Mouse (Mus musculus): ENCODE data around the gene Gatad2b. TPM values are rescaled to one million over a fixed set of nuclear protein-coding genes. Genes with fewer than 3 reads are reported as not detected.
A peak's percentile ranks its signal among the peaks of the same experiment; 100 is the strongest.

Gene Gatad2b
- polyA plus RNA-seq, 1 experiment from 2014 or later, result 10.8 TPM

DNA sequence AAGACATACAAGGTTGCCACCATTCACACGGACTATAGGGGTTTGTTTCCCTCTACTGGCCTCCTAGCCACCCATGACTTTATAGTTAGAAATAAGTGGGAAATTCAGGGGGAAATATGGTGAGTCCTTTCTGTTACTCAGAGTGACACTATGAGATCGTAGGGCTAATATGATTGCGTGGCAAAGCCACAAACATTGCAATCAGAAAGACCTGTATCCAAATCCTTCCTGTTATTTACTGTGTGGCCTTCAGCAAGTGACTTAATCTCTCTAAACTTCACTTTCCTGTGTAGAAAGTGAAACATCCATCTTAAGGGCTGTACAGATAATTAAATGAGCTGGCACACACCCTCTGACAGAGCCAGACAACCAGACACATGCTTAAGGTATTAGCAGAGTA is 115.7 kb downstream of the Gatad2b start:
- Histone ChIP-seq H3K9ac (no peak overlapping the region), H3K4me3 (replicated peaks) (no peak overlapping the region), H3K4me2 (no peak overlapping the region), H3K27me3 (replicated peaks) (no peaks in the 10 kb centered on the region), H3K36me3 (peaks cover 55% of the 10 kb centered on the region), H3K9me3 (no peaks in the 10 kb centered on the region), H3K27ac (no peak overlapping the region), H3K4me1 (no peaks in the 10 kb centered on the region)
- ATAC-seq (ENCODE audit: insufficient read depth, low FRiP score, low read depth), result no peak
- WGBS, result 88% methylated on average over 3 of the region's 3 CpGs

GRCm38 (mm10) chr3:90412312-90413010 is 119.5 kb downstream of the Gatad2b start:
- H3K27ac ChIP-seq, result no peak overlapping the region
- H3K4me2 ChIP-seq, result no peak overlapping the region
- peaks cover 46% of the 10 kb centered on the region for H3K36me3 ChIP-seq
- no peaks in the 10 kb centered on the region for H3K4me1 ChIP-seq
- H3K27me3 ChIP-seq (replicated peaks), result no peaks in the 10 kb centered on the region
- H3K4me3 ChIP-seq (replicated peaks), result no peak overlapping the region
- 45% methylated on average over 5 of the region's 5 CpGs for WGBS
- H3K9ac ChIP-seq, result no peak overlapping the region
- no peaks in the 10 kb centered on the region for H3K9me3 ChIP-seq
- ATAC-seq (ENCODE audit: insufficient read depth, low FRiP score, low read depth), result peak; percentile 60; the same call in 1 of the 2 replicates

DNA sequence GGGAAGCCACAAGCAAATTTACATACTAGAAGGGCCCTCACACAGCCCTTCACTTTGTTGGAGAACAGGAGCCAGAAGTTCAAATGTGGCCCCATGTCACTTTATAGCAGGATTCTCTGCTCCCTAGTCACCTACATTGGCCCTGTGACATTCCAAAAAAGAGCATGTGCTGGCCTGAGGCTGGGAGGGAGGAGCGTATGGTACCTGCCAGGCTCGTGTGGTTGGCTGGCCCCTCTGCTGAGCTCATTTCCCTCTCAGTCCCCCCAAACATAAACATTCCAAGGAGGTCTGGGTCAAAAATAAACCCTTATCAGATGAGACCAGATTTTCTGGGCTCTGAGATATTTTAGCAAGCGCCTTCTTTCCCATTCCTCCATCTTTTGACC is 120.0 kb downstream of the Gatad2b start:
- Histone ChIP-seq H3K4me2 (no peak overlapping the region), H3K27ac (no peak overlapping the region), H3K9ac (no peak overlapping the region), H3K4me1 (no peaks in the 10 kb centered on the region), H3K4me3 (replicated peaks) (no peak overlapping the region), H3K9me3 (no peaks in the 10 kb centered on the region), H3K27me3 (replicated peaks) (no peaks in the 10 kb centered on the region), H3K36me3 (peaks cover 46% of the 10 kb centered on the region)
- 44% methylated on average over 3 of the region's 3 CpGs for WGBS
- ATAC-seq (ENCODE audit: insufficient read depth, low FRiP score, low read depth), result no peak; the same call in 1 of the 2 replicates

Small RNA genes within 50 kb of the gene (microRNA-seq; reads per million reads assigned to microRNA genes)
- not detected for gene Mir7012

Other genes starting within 250 kb of the Gatad2b start
- 163 and 166 TPM in 2 replicates for gene 4933434E20Rik, start 241.5 kb upstream of the Gatad2b start, polyA plus RNA-seq (2015; fragmentation: Nextera tagmentation; extraction: Ambion mirVana)
- gene Ubap2l, start 240.6 kb upstream of the Gatad2b start, polyA plus RNA-seq (2015; fragmentation: Nextera tagmentation; extraction: Ambion mirVana), result 170 and 189 TPM in 2 replicates
- gene Tpm3, start 220.5 kb upstream of the Gatad2b start, polyA plus RNA-seq (2015; fragmentation: Nextera tagmentation; extraction: Ambion mirVana), result 505 and 543 TPM in 2 replicates
- gene Nup210l, start 189.0 kb upstream of the Gatad2b start, polyA plus RNA-seq (2015; fragmentation: Nextera tagmentation; extraction: Ambion mirVana), result 0.19 and 0.27 TPM in 2 replicates
- gene Rps27, start 79.5 kb upstream of the Gatad2b start, polyA plus RNA-seq (2015; fragmentation: Nextera tagmentation; extraction: Ambion mirVana), result 1,026 and 1,361 TPM in 2 replicates
- gene Rab13, start 79.5 kb upstream of the Gatad2b start, polyA plus RNA-seq (2015; fragmentation: Nextera tagmentation; extraction: Ambion mirVana), result 30.9 and 31.0 TPM in 2 replicates
- 109 and 115 TPM in 2 replicates for gene Jtb, start 61.6 kb upstream of the Gatad2b start, polyA plus RNA-seq (2015; fragmentation: Nextera tagmentation; extraction: Ambion mirVana)
- gene Creb3l4, start 49.7 kb upstream of the Gatad2b start, polyA plus RNA-seq (2015; fragmentation: Nextera tagmentation; extraction: Ambion mirVana), result 21.4 and 22.5 TPM in 2 replicates
- gene Slc39a1, start 45.0 kb upstream of the Gatad2b start, polyA plus RNA-seq (2015; fragmentation: Nextera tagmentation; extraction: Ambion mirVana), result 104 and 111 TPM in 2 replicates
- 16.5 and 22.3 TPM in 2 replicates for gene Crtc2, start 39.0 kb upstream of the Gatad2b start, polyA plus RNA-seq (2015; fragmentation: Nextera tagmentation; extraction: Ambion mirVana)
- gene Dennd4b, start 28.0 kb upstream of the Gatad2b start, polyA plus RNA-seq (2015; fragmentation: Nextera tagmentation; extraction: Ambion mirVana), result 4.0 and 4.2 TPM in 2 replicates
- gene Slc27a3, start 96.8 kb downstream of the Gatad2b start, polyA plus RNA-seq (2015; fragmentation: Nextera tagmentation; extraction: Ambion mirVana), result 14.5 and 16.1 TPM in 2 replicates
- gene Ints3, start 140.4 kb downstream of the Gatad2b start, polyA plus RNA-seq (2015; fragmentation: Nextera tagmentation; extraction: Ambion mirVana), result 27.0 and 29.2 TPM in 2 replicates
- 5.3 and 5.7 TPM in 2 replicates for gene Npr1, start 172.7 kb downstream of the Gatad2b start, polyA plus RNA-seq (2015; fragmentation: Nextera tagmentation; extraction: Ambion mirVana)
- gene Ilf2, start 182.9 kb downstream of the Gatad2b start, polyA plus RNA-seq (2015; fragmentation: Nextera tagmentation; extraction: Ambion mirVana), result 151 and 168 TPM in 2 replicates
- gene Snapin, start 197.9 kb downstream of the Gatad2b start, polyA plus RNA-seq (2015; fragmentation: Nextera tagmentation; extraction: Ambion mirVana), result 71.6 and 78.5 TPM in 2 replicates
- 126 and 134 TPM in 2 replicates for gene Chtop, start 216.3 kb downstream of the Gatad2b start, polyA plus RNA-seq (2015; fragmentation: Nextera tagmentation; extraction: Ambion mirVana)
- 66.9 and 75.9 TPM in 2 replicates for gene S100a1, start 221.2 kb downstream of the Gatad2b start, polyA plus RNA-seq (2015; fragmentation: Nextera tagmentation; extraction: Ambion mirVana)
- gene S100a13, start 221.3 kb downstream of the Gatad2b start, polyA plus RNA-seq (2015; fragmentation: Nextera tagmentation; extraction: Ambion mirVana), result 34.7 and 39.0 TPM in 2 replicates
- gene S100a14, start 233.7 kb downstream of the Gatad2b start, polyA plus RNA-seq (2015; fragmentation: Nextera tagmentation; extraction: Ambion mirVana), result 43.9 and 74.6 TPM in 2 replicates
- gene S100a16, start 244.1 kb downstream of the Gatad2b start, polyA plus RNA-seq (2015; fragmentation: Nextera tagmentation; extraction: Ambion mirVana), result 225 and 274 TPM in 2 replicates